Mouse (Mus musculus) heart, embryonic 10.5 days (tissue): ENCODE measurements around the gene Lmtk3. TPM values are rescaled to one million over a fixed set of nuclear protein-coding genes. Genes with fewer than 3 reads are reported as not detected.

Experiments
- DNase-seq: peaks from one replicate; pipeline ENCODE4 v3.0.0-alpha.2; 2017; ENCODE audit warnings: low spot score
- H3K27ac ChIP-seq: fragments of 300-500 bp; sonication (generic); 2 replicates; pipeline ENCODE4 v1.5.1; 2016; ENCODE audit warnings: mild to moderate bottlenecking
- H3K27me3 ChIP-seq: fragments of 300-500 bp; sonication (generic); 2 replicates; pipeline ENCODE4 v1.6.1; 2016; ENCODE audit warnings: mild to moderate bottlenecking; ENCODE audit not compliant: poor library complexity, insufficient read depth, severe bottlenecking
- H3K36me3 ChIP-seq: fragments of 300-500 bp; sonication (generic); 2 replicates; pipeline ENCODE4 v1.6.1; 2016; ENCODE audit warnings: mild to moderate bottlenecking, moderate library complexity
- H3K4me1 ChIP-seq: fragments of 300-500 bp; sonication (generic); 2 replicates; pipeline ENCODE4 v1.6.1; 2016; ENCODE audit warnings: mild to moderate bottlenecking
- H3K4me3 ChIP-seq: fragments of 300-500 bp; sonication (generic); 2 replicates; pipeline ENCODE4 v1.5.1; 2016; ENCODE audit warnings: mild to moderate bottlenecking, moderate library complexity
- H3K9me3 ChIP-seq: fragments of 300-500 bp; sonication (generic); 2 replicates; pipeline ENCODE4 v1.6.1; 2016; ENCODE audit warnings: mild to moderate bottlenecking, moderate library complexity
- WGBS: fragments of 180-500 bp; shearing (Covaris S2); methylation state at CpG from one replicate; pipeline ENCODE4 v1.1.7; 2016; 5-methylcytosine and 5-hydroxymethylcytosine counted together
- polyA plus RNA-seq: library from polyadenylated mRNA; unstranded; fragments of >200 nt; fragmentation: Nextera tagmentation; extraction: Ambion mirVana; gene quantifications from 2 replicates; pipeline ENCODE4 v1.2.1, GENCODE M21; 2016

Gene Lmtk3
- polyA plus RNA-seq, result 0.57 and 1.8 TPM in 2 replicates

DNA sequence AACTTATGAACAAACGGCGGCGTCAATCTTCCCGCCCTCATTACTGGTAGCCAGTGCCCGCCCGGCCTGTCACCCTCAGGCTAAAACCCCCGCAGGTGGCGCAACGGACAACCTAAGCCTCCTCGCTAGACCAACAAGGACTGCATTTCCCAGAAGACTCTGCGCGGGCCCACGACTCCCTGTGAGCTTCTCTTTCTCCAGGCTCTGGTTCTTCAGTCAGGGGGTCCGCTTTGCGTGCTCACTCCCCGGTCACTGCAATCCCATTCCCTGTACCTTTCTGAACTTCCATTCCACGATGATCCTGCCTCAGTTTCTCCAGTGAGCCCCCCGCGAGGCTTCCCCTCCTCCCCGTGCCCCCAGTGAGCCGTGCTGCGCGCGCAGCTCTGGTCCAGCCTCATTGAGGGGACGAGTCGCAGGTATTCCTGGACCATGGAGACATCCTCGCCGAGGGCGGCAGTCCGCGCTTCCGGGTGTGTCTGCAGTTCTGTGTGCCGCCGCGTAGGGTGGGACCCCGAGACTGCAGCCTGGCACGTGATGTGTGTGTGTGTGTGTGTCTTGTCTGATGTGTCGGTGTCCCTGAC lies at the start of gene Lmtk3:
Lmtk3 (plus strand) TSS at position 228 of the 581 bp plus-strand sequence.
- H3K4me3 ChIP-seq, result peak within 1 kb of the TSS; percentile 75
- under 1% methylated on average over 38 of the region's 38 CpGs for WGBS

DNA sequence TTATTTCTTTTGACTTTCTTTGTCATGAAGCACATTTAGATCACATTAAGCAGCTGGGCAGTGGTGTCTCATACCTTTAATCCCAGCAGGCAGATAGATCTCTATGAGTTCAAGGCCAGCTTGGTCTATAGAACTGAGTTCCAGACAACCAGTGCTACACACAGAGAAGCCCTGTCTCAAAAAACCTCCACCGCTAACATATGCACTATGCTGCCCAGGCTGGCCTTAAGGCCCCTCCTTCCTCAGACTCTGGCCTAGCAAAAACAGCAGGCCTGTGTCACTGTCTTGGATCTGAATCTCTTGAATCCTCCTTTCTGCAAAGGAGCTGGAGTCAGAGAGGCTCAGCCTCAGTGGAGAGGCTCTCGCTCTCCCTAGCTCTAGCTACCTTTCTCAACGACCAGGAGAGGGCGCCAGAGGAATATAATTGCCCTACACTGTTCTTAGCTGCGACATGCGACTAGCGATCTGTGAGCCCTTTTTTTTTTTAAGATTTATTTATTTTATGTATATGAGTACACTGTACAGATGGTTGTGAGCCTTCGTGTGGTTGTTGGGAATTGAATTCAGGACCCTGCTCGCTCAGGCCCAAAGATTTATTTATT lies 44.3 kb upstream of the Lmtk3 start:
- 6% methylated on average over 9 of the region's 9 CpGs for WGBS
- Histone ChIP-seq H3K4me1 (peaks cover 10% of the 10 kb centered on the region), H3K36me3 (no peaks in the 10 kb centered on the region), H3K27ac (no peak overlapping the region), H3K27me3 (peaks cover 18% of the 10 kb centered on the region), H3K9me3 (no peaks in the 10 kb centered on the region), H3K4me3 (no peak overlapping the region)
- DNase-seq, result peak; percentile 91

More for the DNA sequence above, at the start of gene Lmtk3:
- peak within 1 kb of the TSS; percentile 88 for H3K27ac ChIP-seq
- H3K36me3 ChIP-seq, result peaks cover 8% of the 10 kb centered on the region; the same call in 1 of the 2 replicates
- peaks cover 74% of the 10 kb centered on the region for H3K27me3 ChIP-seq
- DNase-seq, result peak; percentile 90
- no peaks in the 10 kb centered on the region for H3K9me3 ChIP-seq
- H3K4me1 ChIP-seq, result peaks cover 45% of the 10 kb centered on the region

DNA sequence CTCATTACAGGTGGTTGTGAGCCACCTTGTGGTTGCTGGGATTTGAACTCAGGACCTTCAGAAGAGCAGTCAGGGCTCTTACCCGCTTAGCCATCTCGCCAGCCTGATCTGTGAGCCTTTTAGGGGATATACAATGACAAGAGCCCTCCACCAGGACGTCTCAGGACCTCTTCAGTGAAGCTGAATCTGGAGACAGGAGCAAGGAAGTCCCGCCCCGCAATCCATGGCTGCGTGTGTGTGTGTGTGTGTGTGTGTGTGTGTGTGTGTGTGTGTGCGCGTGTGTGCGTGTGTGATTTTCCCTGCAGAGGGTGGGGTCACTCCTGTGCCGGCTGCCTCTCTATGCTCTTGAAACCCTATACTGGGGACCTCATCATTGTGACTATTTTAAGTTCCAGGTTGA lies 43.7 kb upstream of the Lmtk3 start:
- no peaks in the 10 kb centered on the region for H3K9me3 ChIP-seq
- H3K36me3 ChIP-seq, result no peaks in the 10 kb centered on the region
- H3K27ac ChIP-seq, result no peak overlapping the region
- WGBS, result 62% methylated on average over 10 of the region's 10 CpGs
- H3K27me3 ChIP-seq, result peaks cover 18% of the 10 kb centered on the region
- no peak overlapping the region for H3K4me3 ChIP-seq
- H3K4me1 ChIP-seq, result peaks cover 10% of the 10 kb centered on the region
- no peak for DNase-seq

- WGBS, result 75% methylated on average over 12 of the region's 12 CpGs
- H3K27ac ChIP-seq, result no peak overlapping the region
- DNase-seq, result no peak
- no peaks in the 10 kb centered on the region for H3K36me3 ChIP-seq
- H3K4me1 ChIP-seq, result peaks cover 10% of the 10 kb centered on the region
- peaks cover 18% of the 10 kb centered on the region for H3K27me3 ChIP-seq
- H3K9me3 ChIP-seq, result no peaks in the 10 kb centered on the region
- peak overlapping the region; percentile 42; the same call in 1 of the 2 replicates for H3K4me3 ChIP-seq
Measured at GRCm38 (mm10) chr7:45741308-45741707, 42.2 kb upstream of the Lmtk3 start.

DNA sequence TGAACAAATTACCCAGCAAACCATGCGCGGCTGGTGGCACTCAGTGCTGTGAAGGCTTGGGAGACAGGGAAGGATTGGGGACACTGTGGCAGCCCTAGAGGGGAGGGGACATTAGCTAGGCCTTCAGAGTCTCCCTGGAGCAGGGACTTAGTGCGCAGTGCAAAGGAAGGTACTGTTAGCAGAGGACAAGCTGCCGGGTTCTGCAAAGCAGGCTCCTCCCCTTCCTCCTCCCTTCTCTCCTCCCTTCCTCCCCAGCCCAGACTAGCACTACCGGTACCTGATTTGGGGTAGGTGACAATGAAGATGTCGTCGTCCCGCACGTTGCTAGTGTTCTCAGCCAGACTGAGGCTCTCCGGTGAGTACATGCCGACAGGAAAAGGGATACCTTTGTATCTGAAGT lies 41.8 kb upstream of the Lmtk3 start:
- 33% methylated on average over 11 of the region's 11 CpGs for WGBS
- Histone ChIP-seq H3K4me1 (peaks cover 10% of the 10 kb centered on the region), H3K4me3 (peak overlapping the region; percentile 42), H3K27ac (no peak overlapping the region), H3K27me3 (peaks cover 18% of the 10 kb centered on the region), H3K36me3 (no peaks in the 10 kb centered on the region), H3K9me3 (0 out of 2 replicates have a peak, but pooled peaks cover 2% of the 10 kb centered on the region)
- no peak for DNase-seq

- Histone ChIP-seq H3K4me3 (peak overlapping the region; percentile 42), H3K36me3 (no peaks in the 10 kb centered on the region), H3K27me3 (peaks cover 18% of the 10 kb centered on the region), H3K27ac (no peak overlapping the region), H3K4me1 (peaks cover 10% of the 10 kb centered on the region), H3K9me3 (0 out of 2 replicates have a peak, but pooled peaks cover 2% of the 10 kb centered on the region)
- WGBS, result 37% methylated on average over 19 of the region's 19 CpGs
- DNase-seq, result no peak
Measured at GRCm38 (mm10) chr7:45742338-45742737, 41.2 kb upstream of the Lmtk3 start.

DNA sequence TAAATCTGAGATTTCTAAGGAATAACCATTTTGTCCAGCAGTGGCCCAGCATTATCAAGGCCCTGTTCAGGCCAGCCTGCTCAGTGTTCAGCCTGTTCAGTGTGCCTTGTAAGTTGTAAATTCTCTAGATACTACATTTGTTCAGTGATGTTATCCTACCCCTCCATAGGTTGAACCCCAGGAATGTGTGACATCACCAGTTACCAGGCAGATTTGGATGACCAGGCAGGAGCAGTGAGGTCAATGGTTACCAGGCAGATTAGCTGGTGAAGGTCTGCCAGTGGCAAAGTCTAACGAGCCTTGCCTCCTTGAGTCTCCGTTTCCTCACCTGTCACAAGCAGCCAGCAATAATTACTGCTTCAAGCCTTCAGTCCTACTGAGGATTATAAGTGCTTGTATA lies 39.2 kb upstream of the Lmtk3 start:
- no peaks in the 10 kb centered on the region for H3K36me3 ChIP-seq
- no peak overlapping the region for H3K4me3 ChIP-seq
- H3K27ac ChIP-seq, result no peak overlapping the region
- peaks cover 23% of the 10 kb centered on the region for H3K27me3 ChIP-seq
- 35% methylated on average over 2 of the region's 2 CpGs for WGBS
- peaks cover 23% of the 10 kb centered on the region for H3K4me1 ChIP-seq
- peak; percentile 87 for DNase-seq
- H3K9me3 ChIP-seq, result 0 out of 2 replicates have a peak, but pooled peaks cover 2% of the 10 kb centered on the region

DNA sequence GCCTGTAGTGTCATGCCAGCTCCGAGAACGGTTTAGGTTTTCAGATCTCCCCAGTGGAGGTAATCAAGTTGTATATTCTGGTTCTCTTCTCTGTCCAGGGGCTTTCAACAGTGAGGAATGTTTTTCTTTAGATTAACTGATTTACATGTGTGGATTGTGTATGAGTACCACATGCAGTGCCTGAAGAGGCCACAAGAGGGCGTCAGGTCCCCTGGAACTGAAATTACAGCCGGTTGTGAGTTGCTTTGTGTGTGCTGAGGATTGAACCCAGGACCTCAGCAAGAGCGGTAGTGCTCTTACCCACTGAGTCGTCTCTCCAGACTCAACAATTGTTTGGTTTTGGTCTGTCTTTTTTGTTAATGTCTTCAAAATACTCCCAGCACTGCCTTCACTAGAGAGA lies 37.0 kb upstream of the Lmtk3 start:
- H3K27me3 ChIP-seq, result peaks cover 17% of the 10 kb centered on the region
- peaks cover 28% of the 10 kb centered on the region for H3K4me1 ChIP-seq
- H3K4me3 ChIP-seq, result no peak overlapping the region
- WGBS, result 60% methylated on average over 6 of the region's 6 CpGs
- DNase-seq, result no peak
- no peak overlapping the region for H3K27ac ChIP-seq
- H3K9me3 ChIP-seq, result 0 out of 2 replicates have a peak, but pooled peaks cover 2% of the 10 kb centered on the region
- no peaks in the 10 kb centered on the region for H3K36me3 ChIP-seq

DNA sequence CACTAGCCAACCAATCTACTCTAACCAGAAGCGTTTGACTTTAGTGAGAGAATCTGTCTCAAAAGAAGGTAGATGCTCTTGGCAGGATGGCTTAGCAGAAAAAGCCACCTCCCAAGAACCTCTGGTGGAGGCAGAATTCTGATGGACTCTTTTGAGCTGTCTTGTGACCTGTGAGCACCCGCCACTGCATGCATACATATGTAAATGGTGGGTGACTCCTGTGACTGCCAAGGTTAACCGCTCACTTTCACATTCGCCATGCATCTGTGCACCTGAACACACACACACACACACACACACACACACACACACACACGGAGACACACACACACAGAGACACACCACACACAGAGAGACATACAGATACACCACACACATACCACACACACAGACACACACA lies 36.1 kb upstream of the Lmtk3 start:
- Histone ChIP-seq H3K27ac (no peak overlapping the region), H3K4me3 (no peak overlapping the region), H3K27me3 (peaks cover 8% of the 10 kb centered on the region), H3K4me1 (peaks cover 19% of the 10 kb centered on the region), H3K9me3 (0 out of 2 replicates have a peak, but pooled peaks cover 2% of the 10 kb centered on the region), H3K36me3 (no peaks in the 10 kb centered on the region)
- DNase-seq, result no peak
- 79% methylated on average over 5 of the region's 5 CpGs for WGBS

GRCm38 (mm10) chr7:45748110-45748509 lies 35.4 kb upstream of the Lmtk3 start:
- Histone ChIP-seq H3K36me3 (no peaks in the 10 kb centered on the region), H3K9me3 (0 out of 2 replicates have a peak, but pooled peaks cover 2% of the 10 kb centered on the region), H3K4me1 (peaks cover 19% of the 10 kb centered on the region), H3K4me3 (no peak overlapping the region), H3K27me3 (peaks cover 5% of the 10 kb centered on the region; the same call in 1 of the 2 replicates), H3K27ac (no peak overlapping the region)
- no peak for DNase-seq
- 69% methylated on average over 7 of the region's 7 CpGs for WGBS

GRCm38 (mm10) chr7:45749401-45749800 lies 34.1 kb upstream of the Lmtk3 start:
- Histone ChIP-seq H3K36me3 (no peaks in the 10 kb centered on the region), H3K27ac (0 out of 2 replicates have a peak overlapping the region, but pooled peaks have one; percentile 22), H3K9me3 (0 out of 2 replicates have a peak, but pooled peaks cover 2% of the 10 kb centered on the region), H3K4me3 (no peak overlapping the region), H3K4me1 (peaks cover 19% of the 10 kb centered on the region), H3K27me3 (peaks cover 13% of the 10 kb centered on the region)
- 37% methylated on average over 10 of the region's 10 CpGs for WGBS
- DNase-seq, result no peak

GRCm38 (mm10) chr7:45750162-45750561 lies 33.4 kb upstream of the Lmtk3 start:
- Histone ChIP-seq H3K27ac (no peak overlapping the region), H3K4me1 (peaks cover 19% of the 10 kb centered on the region), H3K36me3 (no peaks in the 10 kb centered on the region), H3K9me3 (0 out of 2 replicates have a peak, but pooled peaks cover 2% of the 10 kb centered on the region), H3K4me3 (no peak overlapping the region), H3K27me3 (peaks cover 13% of the 10 kb centered on the region)
- 76% methylated on average over 9 of the region's 9 CpGs for WGBS
- no peak for DNase-seq

- H3K4me3 ChIP-seq, result no peak overlapping the region
- H3K4me1 ChIP-seq, result peaks cover 7% of the 10 kb centered on the region
- DNase-seq, result no peak
- no peak overlapping the region for H3K27ac ChIP-seq
- H3K27me3 ChIP-seq, result peaks cover 48% of the 10 kb centered on the region
- 0 out of 2 replicates have a peak, but pooled peaks cover 2% of the 10 kb centered on the region for H3K36me3 ChIP-seq
- WGBS, result 47% methylated on average over 6 of the region's 6 CpGs
- no peaks in the 10 kb centered on the region for H3K9me3 ChIP-seq
Measured at GRCm38 (mm10) chr7:45755703-45756102, 27.8 kb upstream of the Lmtk3 start.
